Mouse (Mus musculus) stomach, postnatal 0 days (tissue): ENCODE measurements around the gene Mpv17l2.

Experiments
- CTCF ChIP-seq: IDR thresholded peaks from 2 replicates; pipeline ENCODE4 v1.5.1; 2016; ENCODE audit warnings: antibody characterized with exemption, low read depth, mild to moderate bottlenecking, moderate library complexity
- EP300 ChIP-seq: optimal IDR thresholded peaks from 2 replicates; pipeline ENCODE3; 2016; ENCODE audit warnings: antibody characterized with exemption

DNA sequence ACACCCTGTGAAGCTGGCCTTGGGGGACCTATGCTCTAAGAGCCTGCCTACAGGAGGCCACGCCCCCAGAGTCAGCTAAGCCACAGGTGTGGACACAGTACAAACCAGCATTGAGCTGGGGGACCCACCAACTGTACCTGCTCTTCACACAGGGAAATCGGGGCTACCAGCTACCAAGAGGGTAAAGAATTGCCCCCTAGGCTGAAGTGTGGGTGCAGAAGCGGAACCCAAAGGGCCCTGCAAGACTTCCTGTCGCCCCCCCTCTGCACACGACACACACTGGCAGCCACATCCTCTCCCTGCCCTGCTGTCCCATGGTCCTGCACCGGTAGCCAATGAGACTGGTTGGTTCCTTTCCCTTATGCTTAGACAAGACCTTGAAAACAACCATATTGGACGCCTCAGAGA is 30.6 kb upstream of the Mpv17l2 start:
- TF ChIP-seq EP300 (no peak), CTCF (no peak)
